Mouse (Mus musculus): ENCODE measurements around the gene Aldh1a1. TPM values are rescaled to one million over a fixed set of nuclear protein-coding genes. Genes with fewer than 3 reads are reported as not detected.

Aldh1a1 gene
- total RNA-seq, 1 experiment from 2014 or later, result 8.8 TPM

GRCm38 (mm10) chr19:20544941-20545340 lies 52.4 kb downstream of the Aldh1a1 start:
- no peak for ATAC-seq (replicated peaks; ENCODE audit: insufficient number of reproducible peaks, low FRiP score, low TSS enrichment, poor library complexity, severe bottlenecking)

GRCm38 (mm10) chr19:20547025-20547424 lies 54.5 kb downstream of the Aldh1a1 start:
- no peak for ATAC-seq (replicated peaks; ENCODE audit: insufficient number of reproducible peaks, low FRiP score, low TSS enrichment, poor library complexity, severe bottlenecking)

GRCm38 (mm10) chr19:20549409-20549808 lies 56.9 kb downstream of the Aldh1a1 start:
- ATAC-seq (replicated peaks; ENCODE audit: insufficient number of reproducible peaks, low FRiP score, low TSS enrichment, poor library complexity, severe bottlenecking), result no peak

- no peak for ATAC-seq (replicated peaks; ENCODE audit: insufficient number of reproducible peaks, low FRiP score, low TSS enrichment, poor library complexity, severe bottlenecking)
These were observed 62.9 kb downstream of the Aldh1a1 start for GRCm38 (mm10) chr19:20555365-20555764.

- ATAC-seq (replicated peaks; ENCODE audit: insufficient number of reproducible peaks, low FRiP score, low TSS enrichment, poor library complexity, severe bottlenecking), result no peak
These were observed 64.7 kb downstream of the Aldh1a1 start for GRCm38 (mm10) chr19:20557211-20557610.

- no peak for ATAC-seq (replicated peaks; ENCODE audit: insufficient number of reproducible peaks, low FRiP score, low TSS enrichment, poor library complexity, severe bottlenecking)
These were observed 65.6 kb downstream of the Aldh1a1 start for GRCm38 (mm10) chr19:20558069-20558468.

GRCm38 (mm10) chr19:20558544-20558943 lies 66.0 kb downstream of the Aldh1a1 start:
- no peak for ATAC-seq (replicated peaks; ENCODE audit: insufficient number of reproducible peaks, low FRiP score, low TSS enrichment, poor library complexity, severe bottlenecking)

- ATAC-seq (replicated peaks; ENCODE audit: insufficient number of reproducible peaks, low FRiP score, low TSS enrichment, poor library complexity, severe bottlenecking), result no peak
These were observed 66.4 kb downstream of the Aldh1a1 start for GRCm38 (mm10) chr19:20558952-20559351.

- no peak for ATAC-seq (replicated peaks; ENCODE audit: insufficient number of reproducible peaks, low FRiP score, low TSS enrichment, poor library complexity, severe bottlenecking)
These were observed 67.4 kb downstream of the Aldh1a1 start for GRCm38 (mm10) chr19:20559952-20560351.

- no peak for ATAC-seq (replicated peaks; ENCODE audit: insufficient number of reproducible peaks, low FRiP score, low TSS enrichment, poor library complexity, severe bottlenecking)
These were observed 69.9 kb downstream of the Aldh1a1 start for GRCm38 (mm10) chr19:20562396-20562795.

GRCm38 (mm10) chr19:20566294-20566693 lies 73.8 kb downstream of the Aldh1a1 start:
- ATAC-seq (replicated peaks; ENCODE audit: insufficient number of reproducible peaks, low FRiP score, low TSS enrichment, poor library complexity, severe bottlenecking), result no peak

- no peak for ATAC-seq (replicated peaks; ENCODE audit: insufficient number of reproducible peaks, low FRiP score, low TSS enrichment, poor library complexity, severe bottlenecking)
These were observed 74.5 kb downstream of the Aldh1a1 start for GRCm38 (mm10) chr19:20567039-20567438.

GRCm38 (mm10) chr19:20576984-20577383 lies 84.5 kb downstream of the Aldh1a1 start:
- no peak for ATAC-seq (replicated peaks; ENCODE audit: insufficient number of reproducible peaks, low FRiP score, low TSS enrichment, poor library complexity, severe bottlenecking)

GRCm38 (mm10) chr19:20577429-20577828 lies 84.9 kb downstream of the Aldh1a1 start:
- ATAC-seq (replicated peaks; ENCODE audit: insufficient number of reproducible peaks, low FRiP score, low TSS enrichment, poor library complexity, severe bottlenecking), result no peak

- ATAC-seq (replicated peaks; ENCODE audit: insufficient number of reproducible peaks, low FRiP score, low TSS enrichment, poor library complexity, severe bottlenecking), result no peak
These were observed 107.4 kb downstream of the Aldh1a1 start for GRCm38 (mm10) chr19:20599951-20600350.

GRCm38 (mm10) chr19:20601739-20602138 lies 109.2 kb downstream of the Aldh1a1 start:
- ATAC-seq (replicated peaks; ENCODE audit: insufficient number of reproducible peaks, low FRiP score, low TSS enrichment, poor library complexity, severe bottlenecking), result no peak

GRCm38 (mm10) chr19:20603212-20603611 lies 110.7 kb downstream of the Aldh1a1 start:
- ATAC-seq (replicated peaks; ENCODE audit: insufficient number of reproducible peaks, low FRiP score, low TSS enrichment, poor library complexity, severe bottlenecking), result no peak

- no peak for ATAC-seq (replicated peaks; ENCODE audit: insufficient number of reproducible peaks, low FRiP score, low TSS enrichment, poor library complexity, severe bottlenecking)
These were observed 111.4 kb downstream of the Aldh1a1 start for GRCm38 (mm10) chr19:20603866-20604265.

- ATAC-seq (replicated peaks; ENCODE audit: insufficient number of reproducible peaks, low FRiP score, low TSS enrichment, poor library complexity, severe bottlenecking), result no peak
These were observed 121.9 kb downstream of the Aldh1a1 start for GRCm38 (mm10) chr19:20614252-20614930.

- no peak for ATAC-seq (replicated peaks; ENCODE audit: insufficient number of reproducible peaks, low FRiP score, low TSS enrichment, poor library complexity, severe bottlenecking)
These were observed 129.9 kb downstream of the Aldh1a1 start for GRCm38 (mm10) chr19:20622434-20622833.

GRCm38 (mm10) chr19:20623416-20623815 lies 130.9 kb downstream of the Aldh1a1 start:
- no peak for ATAC-seq (replicated peaks; ENCODE audit: insufficient number of reproducible peaks, low FRiP score, low TSS enrichment, poor library complexity, severe bottlenecking)
